Mouse (Mus musculus) olfactory bulb, adult 2 months (tissue): ENCODE data around the gene Hnrnpab.

Experiments
- CTCF ChIP-seq: fragments of 200-500 bp; IDR thresholded peaks from 2 replicates; pipeline ENCODE4 v1.5.1; 2012; ENCODE audit warnings: low read depth, mild to moderate bottlenecking, low read length, moderate library complexity; ENCODE audit not compliant: insufficient read depth
- POLR2A ChIP-seq: fragments of 200-500 bp; IDR thresholded peaks from 2 replicates; pipeline ENCODE4 v1.6.1; 2012; ENCODE audit warnings: mild to moderate bottlenecking, low read depth, low read length, moderate library complexity; ENCODE audit not compliant: insufficient read depth

GRCm38 (mm10) chr11:51551253-51551652 lies 55.4 kb downstream of the Hnrnpab start:
- no peak for TF ChIP-seq CTCF
- TF ChIP-seq POLR2A: no peak
